Mouse (Mus musculus): ENCODE results near the gene Zfp638.

DNA sequence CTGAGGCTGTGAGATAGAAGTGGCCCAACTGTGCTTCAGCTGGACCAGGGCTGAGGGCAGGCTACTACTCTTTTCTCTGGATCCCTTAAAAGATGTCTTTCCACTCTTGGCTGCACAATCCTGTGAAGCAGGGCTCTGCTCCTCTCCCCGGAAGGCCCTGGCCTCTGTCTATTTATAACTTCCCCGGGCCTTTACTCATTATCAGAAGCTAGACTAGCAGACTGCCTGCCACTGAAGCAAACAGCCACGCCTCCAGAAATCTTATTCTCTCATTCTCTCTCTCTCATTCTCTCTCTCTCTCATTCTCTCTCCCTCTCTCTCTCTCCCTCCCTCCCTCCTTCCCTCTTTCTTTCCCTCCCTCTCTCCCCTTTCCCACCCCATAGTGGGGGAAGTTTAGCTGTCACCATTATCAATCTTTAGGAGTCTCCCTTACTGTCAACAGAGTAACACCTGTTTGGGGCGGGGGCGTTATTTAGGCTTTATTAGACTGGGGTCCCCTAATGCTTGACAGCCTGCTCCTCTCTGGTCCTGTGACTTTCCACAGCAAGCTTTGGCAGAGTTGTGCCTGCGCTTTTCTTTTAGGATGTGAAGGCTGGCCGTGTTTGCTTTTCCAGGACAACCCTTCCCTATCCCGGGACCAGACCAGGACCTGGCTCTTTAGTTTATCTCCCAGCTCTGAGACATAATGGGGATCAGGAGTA is 142.4 kb downstream of the Zfp638 start:
- TF ChIP-seq CTCF (IDR thresholded peaks at IDR 0.05; ENCODE audit: control insufficient read depth, insufficient read depth, insufficient replicate concordance, low read depth, low read length) (no peak), POLR2A (IDR thresholded peaks at IDR 0.05; ENCODE audit: control insufficient read depth, low read depth, low read length) (no peak)
